Mouse (Mus musculus) lung, embryonic 15.5 days (tissue): ENCODE results near the gene Dclk1. TPM values are rescaled to one million over a fixed set of nuclear protein-coding genes. Genes with fewer than 3 reads are reported as not detected.

Experiments
- ATAC-seq: fragments of 200-750 bp; cut with Nextera tagmentation; 2 replicates; pipeline ENCODE4 v1.8.0; 2017; ENCODE audit warnings: moderate number of reproducible peaks, borderline replicate concordance; ENCODE audit not compliant: low FRiP score, low TSS enrichment; ENCODE audit errors: extremely low read depth
- H3K27ac ChIP-seq: fragments of 300-500 bp; sonication (generic); 2 replicates; pipeline ENCODE4 v1.5.1; 2015; ENCODE audit warnings: moderate library complexity, mild to moderate bottlenecking, inconsistent platforms
- H3K27me3 ChIP-seq: fragments of 300-500 bp; sonication (generic); 2 replicates; pipeline ENCODE4 v1.6.1; 2015; ENCODE audit warnings: inconsistent platforms
- H3K36me3 ChIP-seq: fragments of 300-500 bp; sonication (generic); 2 replicates; pipeline ENCODE4 v1.6.1; 2015; ENCODE audit warnings: inconsistent platforms
- H3K4me1 ChIP-seq: fragments of 300-500 bp; sonication (generic); 2 replicates; pipeline ENCODE4 v1.6.1; 2015; ENCODE audit warnings: inconsistent platforms
- H3K4me2 ChIP-seq: fragments of 300-500 bp; sonication (generic); 2 replicates; pipeline ENCODE4 v1.6.1; 2015; ENCODE audit warnings: inconsistent platforms, mild to moderate bottlenecking, moderate library complexity
- H3K4me3 ChIP-seq: fragments of 300-500 bp; sonication (generic); 2 replicates; pipeline ENCODE4 v1.5.1; 2015; ENCODE audit warnings: mild to moderate bottlenecking, inconsistent platforms
- H3K9ac ChIP-seq: fragments of 300-500 bp; sonication (generic); 2 replicates; pipeline ENCODE4 v1.6.1; 2015; ENCODE audit warnings: inconsistent platforms
- H3K9me3 ChIP-seq: fragments of 300-500 bp; sonication (generic); 2 replicates; pipeline ENCODE4 v1.6.1; 2016; ENCODE audit warnings: inconsistent platforms
- WGBS: fragments of 180-500 bp; shearing (Covaris S2); methylation state at CpG from one replicate; pipeline ENCODE4 v1.1.7; 2015; 5-methylcytosine and 5-hydroxymethylcytosine counted together
- polyA plus RNA-seq: library from polyadenylated mRNA; unstranded; fragments of >200 nt; fragmentation: Nextera tagmentation; extraction: Ambion mirVana; gene quantifications from 2 replicates; pipeline ENCODE4 v1.2.1, GENCODE M21; 2015

The Dclk1 gene
- polyA plus RNA-seq, 1 experiment from 2014 or later: 10.7 TPM

GRCm38 (mm10) chr3:55541799-55542198, 299.6 kb downstream of the Dclk1 start:
- WGBS: 87% methylated on average over 1 of the region's 1 CpGs
- Histone ChIP-seq H3K9me3 (no peaks in the 10 kb centered on the region), H3K36me3 (no peaks in the 10 kb centered on the region), H3K4me2 (no peak overlapping the region), H3K9ac (no peak overlapping the region), H3K4me1 (peaks cover 21% of the 10 kb centered on the region), H3K4me3 (no peak overlapping the region), H3K27ac (no peak overlapping the region), H3K27me3 (peaks cover 6% of the 10 kb centered on the region; the same call in 1 of the 2 replicates)
- no peak for ATAC-seq

- Histone ChIP-seq H3K4me2 (peak overlapping the region; percentile 56), H3K4me1 (peaks cover 19% of the 10 kb centered on the region), H3K9me3 (no peaks in the 10 kb centered on the region), H3K9ac (no peak overlapping the region), H3K36me3 (no peaks in the 10 kb centered on the region), H3K4me3 (peak overlapping the region; percentile 27), H3K27ac (no peak overlapping the region), H3K27me3 (peaks cover 6% of the 10 kb centered on the region; the same call in 1 of the 2 replicates)
- no peak for ATAC-seq
- WGBS: 7% methylated on average over 8 of the region's 8 CpGs
Measured at GRCm38 (mm10) chr3:55542310-55542709, 300.1 kb downstream of the Dclk1 start.

GRCm38 (mm10) chr3:55542947-55543346, 300.8 kb downstream of the Dclk1 start:
- Histone ChIP-seq H3K4me3 (peak overlapping the region; percentile 27), H3K27ac (no peak overlapping the region), H3K4me1 (peaks cover 19% of the 10 kb centered on the region), H3K27me3 (peaks cover 6% of the 10 kb centered on the region; the same call in 1 of the 2 replicates), H3K9me3 (no peaks in the 10 kb centered on the region), H3K36me3 (no peaks in the 10 kb centered on the region), H3K9ac (no peak overlapping the region; the same call in 1 of the 2 replicates), H3K4me2 (peak overlapping the region; percentile 56)
- no peak for ATAC-seq
- WGBS: 53% methylated on average over 16 of the region's 16 CpGs

GRCm38 (mm10) chr3:55543929-55544684, 301.9 kb downstream of the Dclk1 start:
- H3K36me3 ChIP-seq: no peaks in the 10 kb centered on the region
- 30% methylated on average over 13 of the region's 13 CpGs for WGBS
- no peak overlapping the region for H3K4me3 ChIP-seq
- no peaks in the 10 kb centered on the region for H3K9me3 ChIP-seq
- peaks cover 19% of the 10 kb centered on the region for H3K4me1 ChIP-seq
- H3K9ac ChIP-seq: no peak overlapping the region
- ATAC-seq: peak; percentile 69; the same call in 1 of the 2 replicates
- peaks cover 6% of the 10 kb centered on the region; the same call in 1 of the 2 replicates for H3K27me3 ChIP-seq
- no peak overlapping the region for H3K4me2 ChIP-seq
- no peak overlapping the region for H3K27ac ChIP-seq

- no peak overlapping the region for H3K4me3 ChIP-seq
- H3K4me2 ChIP-seq: no peak overlapping the region
- H3K9ac ChIP-seq: no peak overlapping the region
- ATAC-seq: no peak
- H3K27ac ChIP-seq: no peak overlapping the region
- peaks cover 6% of the 10 kb centered on the region; the same call in 1 of the 2 replicates for H3K27me3 ChIP-seq
- no peaks in the 10 kb centered on the region for H3K9me3 ChIP-seq
- peaks cover 11% of the 10 kb centered on the region for H3K4me1 ChIP-seq
- H3K36me3 ChIP-seq: no peaks in the 10 kb centered on the region
- 86% methylated on average over 3 of the region's 3 CpGs for WGBS
Measured at GRCm38 (mm10) chr3:55545296-55545695, 303.1 kb downstream of the Dclk1 start.

GRCm38 (mm10) chr3:55545916-55546315, 303.8 kb downstream of the Dclk1 start:
- Histone ChIP-seq H3K9me3 (no peaks in the 10 kb centered on the region), H3K4me3 (no peak overlapping the region), H3K27me3 (peaks cover 6% of the 10 kb centered on the region; the same call in 1 of the 2 replicates), H3K27ac (no peak overlapping the region), H3K4me2 (no peak overlapping the region), H3K9ac (no peak overlapping the region), H3K36me3 (no peaks in the 10 kb centered on the region), H3K4me1 (peaks cover 11% of the 10 kb centered on the region)
- no peak for ATAC-seq
- WGBS: 87% methylated on average over 9 of the region's 9 CpGs

- Histone ChIP-seq H3K27ac (no peak overlapping the region), H3K4me2 (no peak overlapping the region), H3K4me1 (peaks cover 10% of the 10 kb centered on the region), H3K27me3 (peaks cover 13% of the 10 kb centered on the region), H3K9ac (no peak overlapping the region), H3K4me3 (no peak overlapping the region), H3K9me3 (no peaks in the 10 kb centered on the region), H3K36me3 (no peaks in the 10 kb centered on the region)
- ATAC-seq: no peak
- 42% methylated on average over 2 of the region's 2 CpGs for WGBS
Measured at GRCm38 (mm10) chr3:55547106-55547505, 304.9 kb downstream of the Dclk1 start.

- Histone ChIP-seq H3K4me2 (no peak overlapping the region), H3K9ac (no peak overlapping the region), H3K27ac (no peak overlapping the region), H3K4me3 (no peak overlapping the region), H3K36me3 (no peaks in the 10 kb centered on the region), H3K4me1 (0 out of 2 replicates have a peak, but pooled peaks cover 4% of the 10 kb centered on the region), H3K27me3 (peaks cover 7% of the 10 kb centered on the region), H3K9me3 (no peaks in the 10 kb centered on the region)
- WGBS: 83% methylated on average over 7 of the region's 7 CpGs
- no peak for ATAC-seq
Measured at GRCm38 (mm10) chr3:55549376-55549775, 307.2 kb downstream of the Dclk1 start.

GRCm38 (mm10) chr3:55550962-55551361, 308.8 kb downstream of the Dclk1 start:
- Histone ChIP-seq H3K27ac (no peak overlapping the region), H3K9ac (no peak overlapping the region), H3K27me3 (peaks cover 7% of the 10 kb centered on the region), H3K9me3 (no peaks in the 10 kb centered on the region), H3K36me3 (no peaks in the 10 kb centered on the region), H3K4me3 (no peak overlapping the region), H3K4me1 (0 out of 2 replicates have a peak, but pooled peaks cover 7% of the 10 kb centered on the region), H3K4me2 (no peak overlapping the region)
- no peak for ATAC-seq
- WGBS: 66% methylated on average over 4 of the region's 4 CpGs

GRCm38 (mm10) chr3:55551912-55552311, 309.7 kb downstream of the Dclk1 start:
- no peaks in the 10 kb centered on the region for H3K36me3 ChIP-seq
- no peak overlapping the region for H3K9ac ChIP-seq
- H3K4me3 ChIP-seq: no peak overlapping the region
- WGBS: 75% methylated on average over 4 of the region's 4 CpGs
- H3K9me3 ChIP-seq: no peaks in the 10 kb centered on the region
- ATAC-seq: no peak
- H3K27me3 ChIP-seq: peaks cover 7% of the 10 kb centered on the region
- H3K27ac ChIP-seq: no peak overlapping the region
- H3K4me2 ChIP-seq: no peak overlapping the region
- 0 out of 2 replicates have a peak, but pooled peaks cover 7% of the 10 kb centered on the region for H3K4me1 ChIP-seq

- H3K4me3 ChIP-seq: no peak overlapping the region
- H3K4me1 ChIP-seq: 0 out of 2 replicates have a peak, but pooled peaks cover 7% of the 10 kb centered on the region
- ATAC-seq: no peak
- H3K27ac ChIP-seq: no peak overlapping the region
- WGBS: 81% methylated on average over 9 of the region's 9 CpGs
- H3K9ac ChIP-seq: no peak overlapping the region
- H3K27me3 ChIP-seq: peaks cover 7% of the 10 kb centered on the region
- no peak overlapping the region for H3K4me2 ChIP-seq
- H3K9me3 ChIP-seq: no peaks in the 10 kb centered on the region
- no peaks in the 10 kb centered on the region for H3K36me3 ChIP-seq
Measured at GRCm38 (mm10) chr3:55553031-55553430, 310.9 kb downstream of the Dclk1 start.

GRCm38 (mm10) chr3:55555848-55556247, 313.7 kb downstream of the Dclk1 start:
- Histone ChIP-seq H3K4me2 (no peak overlapping the region), H3K36me3 (no peaks in the 10 kb centered on the region)

More at GRCm38 (mm10) chr3:55555848-55556247, 313.7 kb downstream of the Dclk1 start:
- Histone ChIP-seq H3K9me3 (no peaks in the 10 kb centered on the region), H3K27me3 (peaks cover 7% of the 10 kb centered on the region), H3K27ac (no peak overlapping the region), H3K4me3 (no peak overlapping the region), H3K4me1 (0 out of 2 replicates have a peak, but pooled peaks cover 7% of the 10 kb centered on the region), H3K9ac (no peak overlapping the region)
- no peak for ATAC-seq
- WGBS: 84% methylated on average over 6 of the region's 6 CpGs
